Mouse (Mus musculus): ENCODE results near the gene Lrat. TPM values are rescaled to one million over a fixed set of nuclear protein-coding genes. Genes with fewer than 3 reads are reported as not detected.
A peak's percentile ranks its signal among the peaks of the same experiment; 100 is the strongest.

Gene Lrat
- polyA plus RNA-seq, 2 experiments: 0.23 to 0.52 TPM

DNA sequence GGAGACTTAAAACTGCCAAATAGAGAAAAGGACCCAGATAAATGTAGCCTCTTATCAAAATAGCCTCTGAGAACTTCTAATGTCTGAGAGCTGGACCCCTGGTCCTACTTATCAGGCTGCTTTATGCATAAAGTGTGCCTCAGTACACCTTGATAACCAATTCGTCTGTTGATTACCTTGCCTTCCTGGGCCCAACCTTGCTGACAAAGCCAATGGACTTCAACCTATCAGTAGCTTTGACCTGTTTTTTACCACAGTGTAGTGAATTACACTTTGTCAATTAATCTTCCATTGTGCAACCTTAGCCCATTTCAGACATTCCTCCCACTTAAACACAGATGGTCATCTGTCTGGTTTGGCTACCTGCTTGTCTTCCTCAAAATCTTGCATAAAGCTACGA lies 24.1 kb upstream of the Lrat start:
- Histone ChIP-seq H3K4me3 (replicated peaks; ENCODE audit: low read length) (no peak overlapping the region), H3K4me2 (replicated peaks; ENCODE audit: low read depth, low read length, severe bottlenecking) (no peak overlapping the region), H3K9me3 (ENCODE audit: control insufficient read depth, low read length) (no peaks in the 10 kb centered on the region), H3K27me3 (ENCODE audit: control insufficient read depth, insufficient read depth, low read length) (no peaks in the 10 kb centered on the region), H3K27ac (replicated peaks; ENCODE audit: low read depth, low read length) (no peak overlapping the region), H3K4me1 (ENCODE audit: control insufficient read depth, insufficient read depth, low read length) (no peaks in the 10 kb centered on the region), H3K36me3 (ENCODE audit: control insufficient read depth, insufficient read depth, low read length) (no peaks in the 10 kb centered on the region), H3K9ac (ENCODE audit: low read depth, low read length, severe bottlenecking) (no peak overlapping the region)
- DNase-seq (ENCODE audit: low spot score) (no peak), ATAC-seq (ENCODE audit: low FRiP score, low read depth) (no peak)
- WGBS: 92% methylated on average over 2 of the region's 2 CpGs
- no peak for TF ChIP-seq POLR2A (IDR thresholded peaks at IDR 0.05; ENCODE audit: borderline replicate concordance, extremely low read depth, insufficient read depth, insufficient read length)

DNA sequence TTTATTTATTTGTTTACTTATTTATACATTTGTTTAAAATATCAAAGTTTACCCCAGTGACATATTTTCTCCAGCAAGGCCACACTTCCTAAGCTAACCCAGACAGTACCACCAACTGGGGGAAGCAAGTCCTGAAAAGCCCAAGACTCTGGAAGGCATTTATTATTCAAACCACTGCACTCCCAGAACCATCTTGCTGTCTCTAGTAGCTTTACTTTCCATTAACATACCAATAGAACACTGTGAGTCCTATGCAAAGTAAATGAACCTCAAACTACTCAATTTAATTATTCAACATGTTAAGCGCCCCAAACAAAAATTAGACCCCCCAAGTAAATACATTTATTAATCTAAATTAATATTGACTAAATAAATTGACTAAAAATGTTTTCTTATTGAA lies 11.9 kb upstream of the Lrat start:
- WGBS: 33% methylated on average over 1 of the region's 1 CpGs
- Histone ChIP-seq H3K36me3 (ENCODE audit: control insufficient read depth, insufficient read depth, low read length) (no peaks in the 10 kb centered on the region), H3K9me3 (ENCODE audit: control insufficient read depth, low read length) (no peaks in the 10 kb centered on the region), H3K9ac (ENCODE audit: low read depth, low read length, severe bottlenecking) (no peak overlapping the region), H3K4me3 (replicated peaks; ENCODE audit: low read length) (no peak overlapping the region), H3K27me3 (ENCODE audit: control insufficient read depth, insufficient read depth, low read length) (no peaks in the 10 kb centered on the region), H3K4me1 (ENCODE audit: control insufficient read depth, insufficient read depth, low read length) (no peaks in the 10 kb centered on the region), H3K4me2 (replicated peaks; ENCODE audit: low read depth, low read length, severe bottlenecking) (no peak overlapping the region), H3K27ac (replicated peaks; ENCODE audit: low read depth, low read length) (no peak overlapping the region)
- ATAC-seq (ENCODE audit: low FRiP score, low read depth): no peak
- DNase-seq (ENCODE audit: low spot score): no peak
- no peak for TF ChIP-seq POLR2A (IDR thresholded peaks at IDR 0.05; ENCODE audit: borderline replicate concordance, extremely low read depth, insufficient read depth, insufficient read length)

DNA sequence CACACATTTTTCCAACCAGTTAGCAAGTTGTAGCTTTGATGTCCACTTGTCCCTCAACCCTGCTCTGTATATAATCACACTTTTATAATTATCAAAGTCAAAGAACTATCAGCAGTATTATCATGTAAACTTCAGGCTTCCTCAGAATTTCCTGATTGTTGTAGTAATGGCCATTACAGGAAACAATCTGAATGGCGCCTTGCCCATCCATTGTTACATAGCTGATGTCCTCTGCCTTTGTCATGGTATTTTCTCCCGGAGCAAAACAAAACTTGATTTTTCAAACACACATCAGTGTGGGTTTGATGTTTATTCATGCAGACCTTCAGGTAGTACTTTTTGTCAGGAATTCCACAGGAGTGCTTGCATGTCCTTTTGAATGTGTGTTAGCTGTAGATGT lies 4.9 kb upstream of the Lrat start:
- Histone ChIP-seq H3K9me3 (ENCODE audit: control insufficient read depth, low read length) (no peaks in the 10 kb centered on the region), H3K4me3 (replicated peaks; ENCODE audit: low read length) (no peak overlapping the region), H3K27ac (replicated peaks; ENCODE audit: low read depth, low read length) (no peak overlapping the region), H3K27me3 (ENCODE audit: control insufficient read depth, insufficient read depth, low read length) (peaks cover 17% of the 10 kb centered on the region; the same call in 1 of the 2 replicates), H3K4me1 (ENCODE audit: control insufficient read depth, insufficient read depth, low read length) (no peaks in the 10 kb centered on the region), H3K4me2 (replicated peaks; ENCODE audit: low read depth, low read length, severe bottlenecking) (no peak overlapping the region), H3K36me3 (ENCODE audit: control insufficient read depth, insufficient read depth, low read length) (no peaks in the 10 kb centered on the region), H3K9ac (ENCODE audit: low read depth, low read length, severe bottlenecking) (no peak overlapping the region)
- DNase-seq (ENCODE audit: low spot score): peak; percentile 7
- no peak for ATAC-seq (ENCODE audit: low FRiP score, low read depth)
- WGBS: 90% methylated on average over 2 of the region's 2 CpGs
- TF ChIP-seq POLR2A (IDR thresholded peaks at IDR 0.05; ENCODE audit: borderline replicate concordance, extremely low read depth, insufficient read depth, insufficient read length): no peak

DNA sequence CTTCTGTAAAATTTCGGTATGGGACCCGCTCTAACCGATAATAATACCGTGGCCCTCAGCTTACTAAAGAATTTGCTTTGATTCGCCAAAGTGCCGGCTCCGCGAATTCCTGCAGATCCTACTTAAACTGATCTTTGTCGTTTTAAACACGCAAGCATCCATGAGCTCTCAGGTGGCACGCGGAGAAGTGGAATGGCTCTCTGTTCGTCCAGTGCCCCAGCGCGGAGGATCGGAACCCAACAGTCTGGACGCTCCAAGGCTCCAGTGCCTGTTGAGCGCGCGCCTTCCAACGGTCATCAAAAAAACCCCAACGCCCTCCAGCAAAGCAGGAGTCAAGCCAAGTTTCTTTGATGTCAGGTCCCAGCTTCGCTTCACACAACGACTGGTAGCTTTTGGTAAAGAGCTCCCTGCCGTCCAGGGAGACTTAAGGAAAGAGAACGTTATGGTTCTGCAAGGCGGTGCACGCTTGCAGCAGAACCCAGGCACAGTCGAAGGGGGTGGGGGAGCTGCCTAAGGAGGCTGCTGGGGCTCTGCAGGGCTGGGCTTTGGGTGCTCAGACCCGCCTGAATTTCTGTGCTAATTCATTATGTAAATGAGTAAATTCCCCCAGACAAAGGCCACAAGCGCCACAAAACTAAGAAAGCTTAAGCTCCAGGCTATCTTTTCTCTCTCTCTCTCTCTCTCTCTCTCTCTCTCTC lies 587 bp upstream of the Lrat start:
- H3K9ac ChIP-seq (ENCODE audit: low read depth, low read length, severe bottlenecking): no peak overlapping the region
- no peak for TF ChIP-seq POLR2A (IDR thresholded peaks at IDR 0.05; ENCODE audit: borderline replicate concordance, extremely low read depth, insufficient read depth, insufficient read length)
- H3K36me3 ChIP-seq (ENCODE audit: control insufficient read depth, insufficient read depth, low read length): no peaks in the 10 kb centered on the region
- peak overlapping the region; percentile 40 for H3K4me3 ChIP-seq (replicated peaks; ENCODE audit: low read length)
- H3K27ac ChIP-seq (replicated peaks; ENCODE audit: low read depth, low read length): no peak overlapping the region
- H3K9me3 ChIP-seq (ENCODE audit: control insufficient read depth, low read length): no peaks in the 10 kb centered on the region
- peak overlapping the region; percentile 68 for H3K4me2 ChIP-seq (replicated peaks; ENCODE audit: low read depth, low read length, severe bottlenecking)
- under 1% methylated on average over 31 of the region's 31 CpGs for WGBS
- H3K4me1 ChIP-seq (ENCODE audit: control insufficient read depth, insufficient read depth, low read length): 0 out of 2 replicates have a peak, but pooled peaks cover 2% of the 10 kb centered on the region
- H3K27me3 ChIP-seq (ENCODE audit: control insufficient read depth, insufficient read depth, low read length): peaks cover 32% of the 10 kb centered on the region
- peak; percentile 6 for DNase-seq (ENCODE audit: low spot score)
- no peak for ATAC-seq (ENCODE audit: low FRiP score, low read depth)

DNA sequence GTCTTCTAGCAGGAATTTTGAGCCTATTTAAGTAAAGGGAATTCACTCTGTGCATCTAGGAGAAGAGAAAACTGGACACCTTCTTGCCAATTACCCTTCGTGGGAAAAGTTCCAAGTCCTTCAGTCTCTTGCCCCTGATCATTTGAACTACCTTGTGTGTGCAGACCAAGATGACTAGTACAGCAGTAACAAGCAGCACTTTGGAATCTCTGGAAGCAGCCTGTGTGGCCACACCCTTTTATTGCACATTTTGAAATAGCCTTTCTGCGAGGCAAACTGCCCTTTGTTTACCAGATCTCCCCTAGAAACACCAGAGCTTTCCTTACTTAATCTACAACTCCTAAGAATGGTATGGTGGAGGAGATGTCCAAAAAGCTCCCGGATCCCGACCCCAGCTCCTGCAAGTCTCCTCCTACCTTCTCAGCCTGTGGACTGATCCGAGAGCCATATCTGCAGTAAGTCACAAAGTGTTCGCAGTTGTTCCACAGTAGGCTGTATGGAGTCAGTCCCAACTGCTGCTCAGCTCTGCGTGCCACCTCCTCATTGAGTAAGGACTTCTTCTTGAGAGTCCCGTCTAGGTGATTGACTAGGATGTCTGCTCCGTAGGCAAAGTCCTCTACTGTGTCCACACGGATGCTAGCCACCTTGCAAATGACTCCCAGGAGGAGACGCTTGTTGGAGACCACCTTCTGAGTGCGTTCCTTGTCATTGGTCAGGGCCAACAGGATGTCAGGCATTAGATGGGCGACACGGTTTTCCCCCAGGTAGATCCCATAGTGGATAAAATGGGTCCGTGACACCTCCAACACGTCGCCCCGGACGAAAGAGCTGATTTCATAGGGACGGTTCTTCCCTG lies 788 bp downstream of the Lrat start:
- 19% methylated on average over 20 of the region's 20 CpGs for WGBS

More for the DNA sequence above, 788 bp downstream of the Lrat start:
- Histone ChIP-seq H3K36me3 (ENCODE audit: control insufficient read depth, insufficient read depth, low read length) (no peaks in the 10 kb centered on the region), H3K4me3 (replicated peaks; ENCODE audit: low read length) (peak overlapping the region; percentile 40), H3K9me3 (ENCODE audit: control insufficient read depth, low read length) (no peaks in the 10 kb centered on the region), H3K9ac (ENCODE audit: low read depth, low read length, severe bottlenecking) (no peak overlapping the region), H3K4me2 (replicated peaks; ENCODE audit: low read depth, low read length, severe bottlenecking) (peak overlapping the region; percentile 68), H3K27ac (replicated peaks; ENCODE audit: low read depth, low read length) (no peak overlapping the region), H3K4me1 (ENCODE audit: control insufficient read depth, insufficient read depth, low read length) (0 out of 2 replicates have a peak, but pooled peaks cover 2% of the 10 kb centered on the region), H3K27me3 (ENCODE audit: control insufficient read depth, insufficient read depth, low read length) (peaks cover 32% of the 10 kb centered on the region)
- ATAC-seq (ENCODE audit: low FRiP score, low read depth) (no peak), DNase-seq (ENCODE audit: low spot score) (no peak)
- no peak for TF ChIP-seq POLR2A (IDR thresholded peaks at IDR 0.05; ENCODE audit: borderline replicate concordance, extremely low read depth, insufficient read depth, insufficient read length)

All from limb, embryonic 14.5 days (tissue).